Mouse (Mus musculus): ENCODE data around the gene Gspt1.

- no peak for TF ChIP-seq MAX (IDR thresholded peaks at IDR 0.05)
- no peak for TF ChIP-seq CEBPB (IDR thresholded peaks at IDR 0.05; ENCODE audit: low read depth)
- no peak for TF ChIP-seq CTCF (IDR thresholded peaks at IDR 0.05; ENCODE audit: control insufficient read depth, insufficient read depth, insufficient read length)
- no peak for TF ChIP-seq USF1 (IDR thresholded peaks at IDR 0.05; ENCODE audit: low read depth)
- no peak for TF ChIP-seq MYOD1 (IDR thresholded peaks at IDR 0.05; ENCODE audit: control insufficient read depth, insufficient read length, low read depth)
- no peak for TF ChIP-seq MYOG (IDR thresholded peaks at IDR 0.05; ENCODE audit: control insufficient read depth, extremely low read depth, insufficient read length)
These were observed 53.9 kb downstream of the Gspt1 start for GRCm38 (mm10) chr16:11200247-11200646.

All from C2C12 (cell line).